Mouse (Mus musculus) testis, adult 2 months (tissue): ENCODE results near the gene Gm13090. TPM values are rescaled to one million over a fixed set of nuclear protein-coding genes. Genes with fewer than 3 reads are reported as not detected.

Source experiments
- H3K27ac ChIP-seq: fragments of 200-500 bp; 2 replicates; pipeline ENCODE4 v1.5.1; 2012; ENCODE audit warnings: low read depth, low read length; ENCODE audit not compliant: control insufficient read depth, insufficient read depth
- H3K27me3 ChIP-seq: fragments of 200-500 bp; 2 replicates; pipeline ENCODE4 v1.6.1; 2012; ENCODE audit warnings: mild to moderate bottlenecking, low read length, moderate library complexity; ENCODE audit not compliant: control insufficient read depth, insufficient read depth
- H3K36me3 ChIP-seq: fragments of 200-500 bp; 2 replicates; pipeline ENCODE4 v1.6.1; 2012; ENCODE audit warnings: mild to moderate bottlenecking, low read length; ENCODE audit not compliant: control insufficient read depth, insufficient read depth
- H3K4me1 ChIP-seq: fragments of 200-500 bp; 2 replicates; pipeline ENCODE4 v1.6.1; 2012; ENCODE audit warnings: low read length; ENCODE audit not compliant: control insufficient read depth, insufficient read depth
- H3K4me3 ChIP-seq: fragments of 200-500 bp; 2 replicates; pipeline ENCODE4 v1.5.1; 2012; ENCODE audit warnings: low read depth, mild to moderate bottlenecking, low read length, moderate library complexity, mixed read lengths; ENCODE audit not compliant: control insufficient read depth
- CTCF ChIP-seq: fragments of 200-500 bp; IDR thresholded peaks from 2 replicates; pipeline ENCODE4 v1.5.1; 2012; ENCODE audit warnings: low read depth, mild to moderate bottlenecking, inconsistent platforms, low read length, moderate library complexity; ENCODE audit not compliant: control insufficient read depth, insufficient read depth, insufficient replicate concordance
- POLR2A ChIP-seq: fragments of 200-500 bp; IDR thresholded peaks from 2 replicates; pipeline ENCODE4 v1.6.1; 2012; ENCODE audit warnings: low read depth, mild to moderate bottlenecking, inconsistent platforms, low read length, moderate library complexity; ENCODE audit not compliant: control insufficient read depth
- polyA plus RNA-seq: library from polyadenylated mRNA; depleted of rRNA; stranded (reverse); fragments of >200 nt; gene quantifications from 2 replicates; pipeline ENCODE4 v1.2.3, GENCODE M21; 2012; rRNA removed

Gene Gm13090
- polyA plus RNA-seq: not detected in 2 replicates

GRCm38 (mm10) chr4:151089270-151089669 is at the start of gene Gm13090:
Gene Gm13090, plus strand, starts transcription at chr4:151089570.
- Histone ChIP-seq H3K4me1 (no peaks in the 10 kb centered on the region), H3K36me3 (no peaks in the 10 kb centered on the region), H3K4me3 (no peak within 1 kb of the TSS), H3K27ac (no peak within 1 kb of the TSS), H3K27me3 (no peaks in the 10 kb centered on the region)
- TF ChIP-seq CTCF (no peak), POLR2A (no peak)

DNA sequence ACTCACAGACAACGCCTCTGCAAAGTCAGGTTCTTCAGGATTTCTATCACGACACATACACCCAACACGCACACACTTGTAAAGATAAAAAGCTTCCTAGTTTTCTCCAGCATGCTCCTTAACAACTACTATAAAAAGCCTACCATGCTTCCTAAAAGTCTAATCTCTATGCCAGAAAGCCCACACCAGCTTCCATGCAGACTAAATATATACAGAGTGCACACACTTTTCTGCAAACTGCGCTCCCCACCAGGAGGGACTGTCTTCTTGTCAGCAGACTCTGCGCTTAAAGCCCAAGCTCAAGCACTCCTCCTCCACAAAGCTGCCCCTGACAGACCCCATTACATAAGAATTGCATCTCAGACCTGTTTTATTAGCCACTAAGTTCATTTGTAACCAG is 47.9 kb upstream of the Gm13090 start:
- TF ChIP-seq POLR2A (no peak), CTCF (no peak)
- Histone ChIP-seq H3K4me1 (peaks cover 10% of the 10 kb centered on the region), H3K4me3 (no peak overlapping the region), H3K27me3 (no peaks in the 10 kb centered on the region), H3K27ac (no peak overlapping the region), H3K36me3 (peaks cover 2% of the 10 kb centered on the region)

GRCm38 (mm10) chr4:151043281-151043680 is 46.1 kb upstream of the Gm13090 start:
- Histone ChIP-seq H3K27ac (0 out of 2 replicates have a peak overlapping the region, but pooled peaks have one; percentile 87), H3K4me3 (no peak overlapping the region)

GRCm38 (mm10) chr4:151044037-151044943 is 45.1 kb upstream of the Gm13090 start, which contains the start of gene Per3:
Gene Per3, minus strand, starts transcription at chr4:151044665.
- H3K4me1 ChIP-seq: peaks cover 10% of the 10 kb centered on the region
- H3K36me3 ChIP-seq: peaks cover 1% of the 10 kb centered on the region; the same call in 1 of the 2 replicates
- peak within 1 kb of the TSS; percentile 92 for H3K4me3 ChIP-seq
- peak within 1 kb of the TSS; percentile 87 for H3K27ac ChIP-seq
- TF ChIP-seq CTCF: no peak
- peak; percentile 71 for TF ChIP-seq POLR2A
- no peaks in the 10 kb centered on the region for H3K27me3 ChIP-seq

More at GRCm38 (mm10) chr4:151043281-151043680, 46.1 kb upstream of the Gm13090 start:
- Histone ChIP-seq H3K36me3 (peaks cover 3% of the 10 kb centered on the region), H3K27me3 (no peaks in the 10 kb centered on the region), H3K4me1 (peaks cover 10% of the 10 kb centered on the region)
- TF ChIP-seq CTCF (no peak), POLR2A (no peak)

DNA sequence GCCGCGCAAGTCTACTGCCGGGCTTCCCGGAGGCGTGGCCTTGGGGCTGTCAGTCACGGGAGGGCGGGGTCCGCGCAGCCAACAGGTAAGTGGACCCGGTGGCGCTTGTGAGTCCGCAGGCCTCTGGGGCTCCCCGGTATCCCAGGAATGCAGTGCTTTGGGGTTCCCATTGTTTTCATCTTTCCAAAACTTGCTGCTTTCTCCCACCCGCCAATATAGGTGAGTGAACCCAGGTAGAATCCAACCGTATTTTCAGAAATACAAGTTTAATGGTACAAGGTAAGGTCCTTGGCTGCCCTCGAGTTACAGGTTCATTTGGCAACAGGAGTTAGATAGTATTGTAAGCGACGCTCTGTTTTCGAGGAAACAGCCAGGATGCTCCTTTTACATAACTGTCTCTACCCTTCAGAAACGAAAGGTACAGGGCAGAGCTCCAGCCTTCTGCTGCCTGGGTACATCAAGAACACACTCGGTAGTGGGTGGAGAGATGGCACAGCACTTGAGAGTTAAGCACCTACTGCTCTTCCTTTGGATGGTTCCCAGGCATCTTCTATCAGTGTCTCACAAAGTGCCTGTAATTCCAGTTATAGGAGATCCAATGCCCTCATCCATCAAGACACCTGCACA is 44.3 kb upstream of the Gm13090 start:
- TF ChIP-seq CTCF (no peak), POLR2A (no peak)
- peaks cover 10% of the 10 kb centered on the region for H3K4me1 ChIP-seq
- peaks cover 1% of the 10 kb centered on the region; the same call in 1 of the 2 replicates for H3K36me3 ChIP-seq
- H3K27ac ChIP-seq: peak overlapping the region; percentile 77
- peak overlapping the region; percentile 86 for H3K4me3 ChIP-seq
- H3K27me3 ChIP-seq: no peaks in the 10 kb centered on the region

DNA sequence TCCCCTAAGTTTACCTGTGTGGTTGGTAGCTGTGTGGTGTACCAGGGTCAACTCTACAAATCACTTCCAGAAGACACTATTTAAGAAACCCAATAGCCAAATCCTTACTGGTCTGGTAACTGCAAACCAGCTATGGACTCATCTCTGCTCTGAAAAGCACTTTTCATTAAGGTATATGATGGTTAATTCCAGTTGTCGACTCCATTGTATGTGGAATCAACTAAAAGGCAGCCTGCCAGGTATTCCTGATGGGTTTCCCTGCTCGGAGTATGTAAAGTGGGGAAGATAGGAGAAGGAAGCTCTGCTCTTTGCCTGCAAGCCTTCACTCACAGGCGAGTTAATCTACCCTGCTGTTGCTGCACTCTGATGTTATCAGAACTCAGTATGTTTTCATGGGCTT is 42.8 kb upstream of the Gm13090 start:
- no peaks in the 10 kb centered on the region for H3K27me3 ChIP-seq
- H3K27ac ChIP-seq: no peak overlapping the region
- peaks cover 10% of the 10 kb centered on the region for H3K4me1 ChIP-seq
- peaks cover 1% of the 10 kb centered on the region; the same call in 1 of the 2 replicates for H3K36me3 ChIP-seq
- no peak overlapping the region for H3K4me3 ChIP-seq
- TF ChIP-seq POLR2A (no peak), CTCF (no peak)

DNA sequence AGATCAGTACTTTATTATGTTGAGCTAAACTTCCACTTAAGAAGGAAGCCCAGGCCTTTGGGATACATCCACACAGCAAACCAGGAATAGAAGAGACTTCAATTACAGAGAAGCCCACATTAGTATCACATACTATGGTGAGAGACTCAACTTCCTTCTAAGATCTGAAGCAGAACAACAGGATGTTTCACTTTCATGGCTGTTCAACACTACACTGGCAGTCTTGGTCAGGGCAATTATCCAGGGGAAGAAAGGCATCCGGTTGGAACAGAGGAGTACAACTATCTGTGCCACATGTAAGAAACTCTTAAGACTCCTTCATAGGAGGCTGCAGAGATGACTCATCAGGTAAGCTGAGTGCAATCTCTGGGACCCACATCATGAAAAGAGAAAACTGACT is 38.2 kb upstream of the Gm13090 start:
- H3K4me3 ChIP-seq: no peak overlapping the region
- H3K4me1 ChIP-seq: no peaks in the 10 kb centered on the region
- H3K27ac ChIP-seq: no peak overlapping the region
- TF ChIP-seq POLR2A (no peak), CTCF (no peak)
- H3K27me3 ChIP-seq: no peaks in the 10 kb centered on the region
- peaks cover 4% of the 10 kb centered on the region; the same call in 1 of the 2 replicates for H3K36me3 ChIP-seq
